Mouse (Mus musculus) spleen, adult 10 weeks (tissue): ENCODE measurements around the gene 1700125H20Rik. TPM values are rescaled to one million over a fixed set of nuclear protein-coding genes. Genes with fewer than 3 reads are reported as not detected.

Experiments used
- polyA plus RNA-seq: library from polyadenylated mRNA; stranded (reverse); fragments of 350-450 nt; fragmentation: Illumina TruSeq; extraction: RNeasy Lipid Tissue Mini Kit (QIAGEN cat#74804); gene quantifications from one replicate; pipeline ENCODE4 v1.2.3, GENCODE M21; 2015; ENCODE audit warnings: low replicate concordance; ENCODE audit not compliant: insufficient read depth

Gene 1700125H20Rik
- not detected for polyA plus RNA-seq

GRCm38 (mm10) chr11:85170058-85170740, at the start of gene 1700125H20Rik:
Gene 1700125H20Rik, plus strand, starts transcription at chr11:85170404.

DNA sequence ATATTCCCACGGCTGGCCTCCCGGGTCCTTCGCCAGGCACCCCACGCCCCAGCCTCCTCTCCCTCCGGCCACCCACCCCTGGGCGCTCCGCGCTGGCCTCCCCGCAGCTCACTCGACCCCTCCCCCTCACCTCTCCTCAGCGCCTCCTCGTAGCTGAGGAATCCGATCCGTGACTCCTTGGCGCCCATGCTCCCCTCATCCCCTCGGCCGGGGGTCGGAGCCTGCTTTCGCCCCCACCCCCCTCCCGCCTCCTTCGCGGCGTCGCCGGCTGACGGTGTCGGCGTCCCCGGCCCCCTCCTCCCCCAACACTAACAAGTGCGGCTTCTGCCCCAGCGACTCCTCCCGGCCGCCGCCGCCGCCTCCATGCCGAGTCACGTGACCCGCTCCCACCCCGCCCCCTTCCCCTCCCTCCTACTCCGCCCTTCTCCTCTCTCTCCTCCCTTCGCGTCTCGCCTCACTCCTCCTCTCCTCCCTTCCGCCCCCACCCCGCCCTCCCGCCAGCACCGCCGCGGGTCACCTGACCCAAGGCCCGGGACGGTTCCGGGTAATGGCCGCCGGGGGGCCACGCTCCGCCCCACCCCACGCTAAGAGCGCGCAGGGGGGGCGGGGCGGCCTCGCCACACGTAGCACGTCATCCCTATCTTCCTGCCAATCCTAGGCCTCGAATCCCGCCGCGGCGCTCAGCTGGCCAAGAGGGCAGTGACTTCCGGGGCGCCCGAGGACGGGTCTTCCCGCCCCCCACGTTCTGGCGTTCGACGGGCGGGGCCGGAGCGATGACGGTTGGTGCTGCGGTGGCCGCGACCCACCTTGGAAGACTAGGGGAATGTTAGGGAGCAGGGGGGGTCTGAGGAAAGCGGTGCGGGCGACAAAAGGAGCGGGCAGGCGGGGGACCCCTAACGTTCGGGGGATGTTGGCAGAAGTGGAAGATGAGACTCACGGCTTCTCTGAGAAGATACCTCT, 30.3 kb upstream of the 1700125H20Rik start, which contains the start of gene Usp32:
Usp32 (minus strand) TSS at position 581 of the 960 bp plus-strand sequence.

Other genes with a start within 250 kb of the 1700125H20Rik start
- gene Car4, start 212.6 kb upstream of the 1700125H20Rik start, polyA plus RNA-seq, result not detected
- 34.2 TPM for gene Usp32, start 30.2 kb upstream of the 1700125H20Rik start, polyA plus RNA-seq
- gene Appbp2, start 64.7 kb downstream of the 1700125H20Rik start, polyA plus RNA-seq, result 33.8 TPM
- 22.1 TPM for gene Ppm1d, start 140.8 kb downstream of the 1700125H20Rik start, polyA plus RNA-seq
- 19.4 TPM for gene Bcas3, start 182.8 kb downstream of the 1700125H20Rik start, polyA plus RNA-seq